Mouse (Mus musculus): ENCODE measurements around the gene Gm10300.

Gene Gm10300

DNA sequence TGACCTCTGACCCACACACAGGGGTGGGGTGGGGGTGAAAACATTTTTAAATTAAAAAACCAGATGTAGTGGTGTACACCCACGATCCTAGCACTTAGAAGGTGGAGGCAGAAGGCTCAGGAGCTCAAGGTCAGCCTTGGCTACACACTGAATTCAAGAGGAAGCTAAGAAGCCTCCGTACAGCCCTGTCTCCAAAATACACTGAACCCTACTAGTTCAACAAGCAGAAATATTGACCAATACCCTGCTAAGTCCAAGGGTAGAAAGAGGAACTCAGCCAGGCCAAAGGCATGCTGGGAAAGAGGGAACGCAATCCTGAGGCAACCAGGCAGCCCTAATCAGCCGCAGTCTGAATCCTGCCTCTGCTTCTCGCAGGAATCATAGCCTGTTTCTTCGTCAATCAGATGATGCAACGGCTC is 3.8 kb downstream of the Gm10300 start:
- DNase-seq (ENCODE audit: inconsistent ontology term): no peak

DNA sequence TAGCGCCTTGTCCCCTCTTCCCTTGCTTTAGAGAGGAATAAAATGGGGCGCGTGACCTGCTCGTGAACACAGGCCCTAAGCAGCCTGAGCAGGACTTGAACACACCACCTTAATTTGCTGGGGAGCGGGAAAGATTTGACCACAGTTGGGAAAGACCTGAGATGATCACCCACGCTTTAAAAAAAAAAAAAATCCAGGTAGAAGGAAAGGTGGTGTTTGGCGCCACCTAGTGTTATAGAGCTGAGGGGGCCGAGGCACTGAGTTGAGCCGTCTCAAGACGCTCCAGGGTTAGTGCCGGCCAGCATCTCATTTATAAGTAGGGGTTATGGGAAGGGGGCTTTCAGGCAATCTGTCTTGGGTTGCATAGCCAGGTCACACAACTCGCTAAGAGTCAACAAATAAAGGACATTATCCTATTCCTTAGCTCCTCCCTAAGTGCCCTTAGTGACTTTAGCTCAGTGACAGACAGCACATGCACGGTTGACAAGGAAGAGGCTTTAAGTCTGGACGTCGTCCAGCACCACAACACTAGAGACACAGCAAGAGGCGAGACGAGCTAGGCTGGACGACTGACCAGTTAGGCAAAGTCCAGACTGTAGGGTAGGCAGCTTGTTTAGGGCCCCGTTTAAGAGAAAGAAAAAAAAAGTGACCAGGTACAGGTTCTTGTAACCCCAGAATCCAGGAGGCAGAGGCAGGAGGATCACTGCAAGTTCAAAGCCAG is 5.2 kb downstream of the Gm10300 start:
- peak; percentile 29 for DNase-seq (ENCODE audit: inconsistent ontology term)

DNA sequence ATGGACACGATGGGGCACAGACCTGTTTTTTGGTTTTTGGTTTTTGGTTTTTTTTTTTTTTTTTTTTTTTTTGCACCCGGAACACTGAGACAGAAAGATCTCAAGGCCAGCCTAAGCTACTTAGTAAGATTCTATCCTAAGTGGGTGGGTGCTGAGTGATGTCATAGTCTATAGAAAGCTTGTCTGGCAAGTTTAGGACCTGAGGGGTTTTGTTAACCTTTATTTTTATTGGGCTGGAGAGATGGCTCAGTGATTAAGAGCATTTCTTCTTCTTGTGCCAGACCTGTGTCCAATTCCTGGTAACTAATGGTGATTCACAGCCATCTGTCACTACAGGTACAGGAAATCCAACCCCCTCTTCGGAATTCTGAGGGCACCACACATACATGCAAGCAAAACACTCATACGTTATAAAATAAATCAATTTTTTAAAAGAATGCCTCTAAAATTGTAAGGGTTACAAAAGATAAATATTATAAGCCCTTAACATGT is 6.0 kb downstream of the Gm10300 start:
- no peak for DNase-seq (ENCODE audit: inconsistent ontology term)

DNA sequence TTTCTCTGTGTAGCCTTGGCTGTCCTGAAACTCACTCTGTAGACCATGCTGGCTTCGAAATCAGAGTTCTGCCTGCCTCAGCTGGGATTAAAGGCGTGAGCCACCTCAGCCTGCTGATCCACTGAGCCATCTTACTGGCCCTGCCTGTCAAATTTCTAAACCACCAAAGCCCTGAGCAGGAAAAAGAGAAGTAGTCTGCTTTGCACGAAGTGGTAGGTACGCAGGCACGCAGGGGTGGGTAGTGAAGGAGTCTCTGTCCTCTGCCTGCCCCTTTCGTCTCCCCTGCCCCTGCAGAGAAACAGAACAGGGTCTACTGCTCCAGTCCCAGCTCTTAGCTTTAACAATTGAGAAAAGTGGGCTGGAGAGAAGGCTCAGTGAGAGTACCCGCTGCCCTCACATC is 10.6 kb downstream of the Gm10300 start:
- no peak for DNase-seq (ENCODE audit: inconsistent ontology term)

DNA sequence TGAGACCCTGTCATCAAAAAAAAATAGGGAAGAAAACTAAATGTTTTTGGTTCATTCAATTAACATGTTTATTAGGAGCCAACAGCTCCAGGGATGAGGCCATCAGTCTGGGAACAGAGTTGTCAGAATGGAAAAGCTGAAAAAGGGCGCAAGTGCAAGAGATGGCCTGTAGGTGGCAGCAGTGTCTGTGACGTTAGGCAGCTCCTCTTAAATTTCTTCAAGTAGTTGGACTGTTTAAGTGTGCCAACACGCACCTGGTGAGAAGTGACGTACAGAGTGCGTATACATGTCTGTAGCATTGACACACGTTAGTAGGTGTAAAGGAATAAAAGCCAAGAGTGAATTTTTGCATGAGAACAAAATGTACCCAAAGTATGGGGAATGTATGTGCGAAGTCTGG is 14.4 kb downstream of the Gm10300 start:
- peak; percentile 49 for DNase-seq (ENCODE audit: inconsistent ontology term)

DNA sequence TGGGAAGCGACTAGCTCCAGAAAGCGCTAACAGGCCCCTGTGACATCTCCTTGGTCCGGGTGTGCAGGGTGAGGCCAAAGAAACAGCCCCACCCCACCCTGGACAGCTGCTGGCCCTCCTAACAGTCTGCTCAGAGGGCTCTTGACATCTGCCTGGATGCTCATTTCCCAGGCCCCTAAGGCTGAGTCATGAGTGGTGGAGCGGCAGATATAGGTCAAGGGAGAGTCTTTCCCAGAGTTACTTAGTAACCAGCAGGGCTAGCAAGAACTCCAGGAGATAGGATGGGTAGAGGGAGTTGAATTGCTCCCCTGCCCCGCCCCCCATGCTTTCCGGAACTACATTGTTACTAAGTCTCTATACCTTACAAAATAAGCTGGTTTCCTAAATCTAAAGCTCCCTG is 18.6 kb downstream of the Gm10300 start:
- DNase-seq (ENCODE audit: inconsistent ontology term): no peak

DNA sequence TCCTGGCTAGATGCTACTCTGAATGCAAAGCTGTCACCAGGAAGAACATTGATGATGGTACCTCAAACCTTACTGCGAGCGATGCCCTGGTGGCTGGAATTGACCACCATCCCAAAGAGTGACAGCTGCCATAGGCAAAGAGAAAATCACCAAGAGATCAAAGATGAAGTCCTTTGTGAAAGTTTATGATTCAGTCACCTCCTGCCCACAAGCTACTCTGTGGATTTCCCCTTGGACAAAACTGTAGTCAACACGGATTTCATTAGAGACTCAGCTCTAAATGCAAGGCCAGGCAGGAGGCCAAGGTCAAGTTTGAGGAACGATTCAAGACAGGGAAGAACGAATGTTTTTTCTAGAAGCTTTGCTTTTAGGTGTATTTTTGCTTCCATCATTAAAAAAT is 19.4 kb downstream of the Gm10300 start:
- no peak for DNase-seq (ENCODE audit: inconsistent ontology term)

DNA sequence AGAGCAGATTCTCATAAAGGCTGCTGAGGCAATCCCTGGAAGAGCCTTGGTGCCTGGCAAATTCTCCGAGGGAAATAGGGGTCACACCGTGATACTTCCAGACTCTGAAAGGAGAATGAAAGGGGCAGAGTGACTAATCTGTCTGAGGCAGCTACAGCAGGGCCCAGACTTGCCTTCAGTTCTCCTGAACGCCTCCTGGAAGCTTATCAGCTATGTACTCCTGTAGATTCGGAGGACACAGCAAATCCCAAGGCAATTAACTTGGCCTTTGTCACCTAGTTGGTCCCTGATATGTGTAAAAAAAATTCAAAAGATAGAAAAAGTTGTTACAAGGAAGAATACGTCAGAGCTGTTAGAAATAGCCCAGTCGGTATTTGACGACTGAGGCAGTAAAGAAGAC is 20.5 kb downstream of the Gm10300 start:
- DNase-seq (ENCODE audit: inconsistent ontology term): no peak

DNA sequence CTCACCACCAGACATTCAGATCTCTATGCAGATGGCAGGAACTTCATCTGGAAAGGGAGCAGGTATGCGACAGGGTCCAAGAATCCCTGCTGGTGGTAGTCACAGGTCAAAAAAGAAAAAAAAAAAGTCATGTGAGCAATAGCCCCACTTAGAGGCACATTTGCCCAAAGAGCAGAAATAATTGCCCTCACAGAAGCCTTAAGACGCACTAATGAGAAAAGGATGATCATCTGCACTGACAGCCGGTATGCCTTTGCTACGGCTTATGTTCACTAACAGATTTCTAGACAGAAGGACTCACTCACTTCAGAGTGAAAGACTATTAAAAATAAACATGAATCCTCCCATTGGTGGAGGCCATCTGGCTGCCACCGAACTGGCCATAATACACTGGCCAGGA is 25.1 kb downstream of the Gm10300 start:
- DNase-seq (ENCODE audit: inconsistent ontology term): no peak

DNA sequence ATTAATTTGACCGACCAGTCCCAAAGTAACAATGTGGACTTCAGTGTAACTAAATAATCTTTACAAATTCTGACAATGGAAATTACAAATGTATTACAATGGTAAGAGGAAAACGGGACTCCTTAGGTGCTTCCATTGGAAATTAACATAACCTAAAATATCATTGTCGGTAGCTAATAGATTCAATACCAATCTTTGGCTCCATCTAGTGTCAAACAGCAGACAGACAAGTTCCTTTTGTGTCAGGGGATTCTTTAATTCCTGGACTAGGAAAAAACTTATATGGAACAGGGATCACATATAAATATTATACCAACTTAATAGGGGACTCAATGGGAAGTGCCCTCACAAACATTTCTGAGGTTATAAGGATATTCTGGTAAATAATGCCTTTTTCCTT is 26.7 kb downstream of the Gm10300 start:
- no peak for DNase-seq (ENCODE audit: inconsistent ontology term)

DNA sequence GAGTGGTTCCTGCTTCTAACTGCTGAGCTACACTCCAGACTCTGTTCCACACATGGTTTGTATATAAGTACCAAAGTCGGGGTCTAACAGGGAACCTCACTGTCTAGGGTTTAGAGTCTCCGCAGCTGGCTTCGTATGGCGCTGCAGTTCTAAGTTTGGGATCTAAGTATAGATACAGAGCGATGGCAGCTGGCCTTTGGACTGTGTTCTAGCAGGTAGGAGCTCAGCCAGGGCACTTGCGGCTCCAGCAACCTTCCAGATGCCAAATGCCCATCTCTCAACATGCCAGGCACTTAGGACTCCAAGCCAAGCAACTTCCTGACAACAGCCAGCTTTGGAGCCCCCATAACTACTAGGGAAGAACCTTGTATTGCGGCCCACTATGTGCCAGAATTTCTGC is 33.7 kb downstream of the Gm10300 start:
- no peak for DNase-seq (ENCODE audit: inconsistent ontology term)

DNA sequence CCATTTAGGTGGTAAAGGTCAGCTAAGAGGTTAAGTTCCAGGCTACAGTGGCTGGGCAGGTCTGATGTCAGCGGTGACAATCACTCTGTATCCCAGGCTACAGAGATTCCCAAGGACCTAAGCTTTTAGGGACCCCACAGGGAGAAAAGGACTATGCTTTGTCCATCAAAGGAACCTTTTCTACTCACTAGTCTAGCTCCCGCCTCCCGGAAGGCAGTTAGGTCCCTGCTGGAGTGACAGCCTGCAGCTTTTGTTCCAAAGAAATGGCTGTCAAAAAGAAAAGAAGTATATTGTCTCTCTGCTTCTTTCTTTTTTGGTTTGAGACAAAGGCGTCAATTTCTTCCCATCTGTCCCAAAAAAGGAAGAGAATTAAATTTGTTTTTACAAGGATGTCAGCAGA is 36.7 kb downstream of the Gm10300 start:
- DNase-seq (ENCODE audit: inconsistent ontology term): no peak

DNA sequence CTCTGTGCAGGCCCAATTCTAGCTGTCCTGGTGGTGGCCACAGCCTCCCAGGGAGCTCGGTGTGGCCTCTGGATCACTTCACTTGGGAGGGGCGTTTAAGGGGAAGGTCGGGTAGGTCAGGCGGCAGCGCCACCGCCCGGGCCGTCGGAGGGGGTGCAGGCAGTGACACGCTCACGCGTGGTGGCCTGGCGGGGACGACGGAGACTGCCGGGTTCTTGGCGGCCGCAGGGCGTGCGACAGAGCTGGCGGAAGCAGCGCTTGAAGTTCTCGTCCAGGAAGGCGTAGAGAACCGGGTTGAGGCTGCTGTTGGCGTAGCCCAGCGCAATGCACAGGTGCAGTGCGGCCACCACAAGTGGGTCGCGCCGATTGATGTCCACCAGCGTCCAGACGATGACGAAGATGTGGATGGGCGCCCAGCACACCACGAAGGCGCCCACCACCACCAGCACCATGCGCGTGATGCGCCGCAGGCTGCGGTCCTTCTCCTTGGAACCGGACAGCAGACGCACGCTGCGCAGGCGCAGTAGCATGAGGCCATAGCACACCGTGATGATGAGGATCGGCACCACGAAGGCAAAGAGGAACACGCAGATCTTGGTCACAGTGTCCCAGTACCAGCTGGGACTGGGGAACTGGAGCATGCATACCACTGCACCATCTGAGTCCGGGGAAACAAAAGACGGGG is 39.1 kb downstream of the Gm10300 start:
- DNase-seq (ENCODE audit: inconsistent ontology term): no peak

DNA sequence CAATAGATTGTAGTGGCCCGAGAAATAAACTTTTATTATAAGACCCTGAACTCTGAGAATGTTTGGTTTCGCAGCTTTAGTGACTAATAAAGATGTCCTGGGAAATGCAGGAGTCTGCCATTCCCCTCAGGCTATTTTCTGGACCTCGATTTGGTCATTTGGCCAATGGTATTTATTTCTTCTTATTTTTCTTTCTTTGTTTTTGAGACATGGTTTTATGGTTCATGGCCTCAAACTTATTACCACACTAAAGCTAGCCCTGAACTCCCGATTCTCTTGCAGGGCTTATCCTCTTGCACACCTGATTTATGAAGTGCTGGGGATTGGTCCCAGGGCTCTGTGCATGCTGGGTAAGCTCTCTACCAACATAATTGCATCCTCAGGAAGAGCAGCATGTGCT is 41.8 kb downstream of the Gm10300 start:
- no peak for DNase-seq (ENCODE audit: inconsistent ontology term)

DNA sequence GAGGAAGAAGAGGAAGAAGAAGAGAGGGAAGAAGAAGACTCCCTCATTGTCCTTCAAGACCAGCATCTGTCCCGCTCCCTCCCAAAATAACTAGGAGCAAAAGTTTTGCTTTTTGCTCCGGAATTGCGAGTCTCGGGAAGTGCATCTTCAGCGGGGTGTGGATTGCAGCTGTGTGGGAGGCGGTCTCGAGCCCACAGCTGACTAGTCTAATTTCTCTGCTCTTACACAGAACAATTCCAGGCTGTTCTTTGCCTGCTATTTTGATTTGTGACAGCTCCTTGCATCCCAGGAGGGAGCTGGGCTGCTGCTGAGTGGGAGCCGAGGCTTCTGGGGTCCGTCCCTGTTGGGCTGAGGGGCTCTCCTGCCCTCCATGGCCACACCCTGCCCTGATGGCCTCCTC is 45.1 kb downstream of the Gm10300 start:
- no peak for DNase-seq (ENCODE audit: inconsistent ontology term)

DNA sequence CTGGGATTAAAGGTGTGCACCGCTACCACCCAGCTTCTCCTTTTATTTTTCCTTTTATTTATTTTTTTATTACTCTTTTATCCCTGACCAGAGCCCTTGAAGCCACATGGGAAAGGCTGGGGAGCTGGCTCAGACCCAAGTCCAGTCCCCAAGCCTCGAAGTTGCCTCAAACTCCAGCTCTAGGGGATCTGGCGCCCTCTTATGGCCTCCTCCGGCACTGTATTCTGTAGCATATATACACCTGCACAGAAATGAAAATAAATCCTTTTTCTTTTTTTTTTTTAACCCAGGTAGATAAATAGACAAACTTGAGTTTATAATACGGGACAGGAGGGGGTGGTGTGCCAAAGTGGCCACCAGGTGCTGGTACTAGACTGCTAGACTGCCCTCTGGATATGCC is 47.2 kb downstream of the Gm10300 start:
- no peak for DNase-seq (ENCODE audit: inconsistent ontology term)

DNA sequence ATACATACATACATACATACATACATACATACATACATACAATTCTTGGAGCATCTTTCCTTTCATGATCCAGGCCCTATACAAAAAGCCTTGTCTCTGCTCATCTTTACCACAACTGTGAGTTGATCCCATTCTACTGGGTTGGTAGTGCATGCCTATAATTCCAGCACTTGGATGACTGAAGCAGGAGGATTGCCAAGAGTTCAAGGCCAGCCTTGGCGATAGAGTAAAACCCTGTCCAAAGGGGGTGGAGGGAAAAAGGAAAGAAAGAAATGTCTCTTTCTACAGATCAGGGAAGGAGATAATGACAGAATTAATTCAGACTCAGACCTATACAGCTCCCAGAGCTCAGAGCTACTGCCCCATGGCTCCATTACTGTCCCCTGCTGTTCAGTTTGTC is 48.7 kb downstream of the Gm10300 start:
- DNase-seq (ENCODE audit: inconsistent ontology term): no peak
